Mouse (Mus musculus) MEL (cell line): ENCODE measurements around the gene Eprs. TPM values are rescaled to one million over a fixed set of nuclear protein-coding genes. Genes with fewer than 3 reads are reported as not detected.

Experiments used
- DNase-seq: peaks from one replicate; pipeline ENCODE4 v3.0.0; 2011; ENCODE audit warnings: low read depth, low spot score
- H3K27ac ChIP-seq: 2 replicates; pipeline ENCODE4 v1.5.1; 2012; ENCODE audit warnings: low read depth, mild to moderate bottlenecking, control low read depth, low read length, moderate library complexity; ENCODE audit not compliant: control insufficient read depth
- H3K27me3 ChIP-seq, 2 experiments: fragments of 150-350 bp in 1 of 2; sonication (generic) in 1 of 2; 2 replicates each; pipeline ENCODE4 v1.6.1; 2012; ENCODE audit warnings: low read length in 2 of 2, mild to moderate bottlenecking in 2 of 2, improper control_type of control experiment in 1 of 2, moderate library complexity in 1 of 2; ENCODE audit not compliant: insufficient read depth in 2 of 2, control insufficient read depth in 1 of 2
- H3K36me3 ChIP-seq, 2 experiments: 2 replicates each; pipeline ENCODE4 v1.6.1; 2012 to 2014; ENCODE audit warnings: low read length in 2 of 2, improper control_type of control experiment in 1 of 2, inconsistent platforms in 1 of 2, mild to moderate bottlenecking in 1 of 2; ENCODE audit not compliant: insufficient read depth in 2 of 2, control insufficient read depth in 1 of 2
- H3K4me1 ChIP-seq, 2 experiments: fragments of 150-350 bp in 1 of 2; sonication (generic) in 1 of 2; 2 replicates each; pipeline ENCODE4 v1.6.1; 2012; ENCODE audit warnings: low read length in 2 of 2, improper control_type of control experiment in 1 of 2, mild to moderate bottlenecking in 1 of 2; ENCODE audit not compliant: insufficient read depth in 2 of 2, control insufficient read depth in 1 of 2
- H3K4me3 ChIP-seq, 2 experiments: fragments of 150-350 bp in 1 of 2; sonication (generic) in 1 of 2; 2 replicates each; pipeline ENCODE4 v1.5.1; 2012; ENCODE audit warnings: low read depth in 2 of 2, low read length in 2 of 2, mild to moderate bottlenecking in 2 of 2, moderate library complexity in 2 of 2, control low read depth in 1 of 2, improper control_type of control experiment in 1 of 2; ENCODE audit not compliant: control insufficient read depth in 1 of 2, insufficient read depth in 1 of 2
- H3K79me2 ChIP-seq: 2 replicates; pipeline ENCODE4 v1.6.1; 2012; ENCODE audit warnings: mild to moderate bottlenecking, low read length, moderate library complexity; ENCODE audit not compliant: control insufficient read depth, poor library complexity, insufficient read depth
- H3K9ac ChIP-seq: 2 replicates; pipeline ENCODE4 v1.6.1; 2012; ENCODE audit warnings: low read depth, mild to moderate bottlenecking, control low read depth, low read length, moderate library complexity; ENCODE audit not compliant: control insufficient read depth, poor library complexity, severe bottlenecking
- H3K9me3 ChIP-seq: fragments of 150-350 bp; sonication (generic); replicated peaks from 2 replicates; pipeline ENCODE4 v1.6.1; 2012; ENCODE audit warnings: mild to moderate bottlenecking, low read length, improper control_type of control experiment, moderate library complexity; ENCODE audit not compliant: insufficient read depth
- BHLHE40 ChIP-seq: IDR thresholded peaks from 2 replicates; pipeline ENCODE4 v1.6.1; 2012; ENCODE audit warnings: low read depth, mild to moderate bottlenecking, inconsistent platforms, low read length, improper control_type of control experiment, borderline replicate concordance
- CTCF ChIP-seq, 3 experiments: IDR thresholded peaks in 2 of 3; conservative IDR thresholded peaks in 1 of 3; 2 replicates each; pipeline ENCODE4 v1.5.1; 2011 to 2012; ENCODE audit warnings: low read length in 3 of 3, low read depth in 2 of 3, mild to moderate bottlenecking in 2 of 3, improper control_type of control experiment in 1 of 3, inconsistent platforms in 1 of 3, mixed read lengths in 1 of 3, moderate library complexity in 1 of 3; ENCODE audit not compliant: control insufficient read depth in 1 of 3, insufficient read depth in 1 of 3, poor library complexity in 1 of 3, severe bottlenecking in 1 of 3
- EP300 ChIP-seq, 2 experiments: IDR thresholded peaks; 2 replicates each; pipeline ENCODE4 v1.6.1; 2011; ENCODE audit warnings: improper control_type of control experiment in 2 of 2, low read length in 2 of 2, low read depth in 1 of 2, mild to moderate bottlenecking in 1 of 2
- GABPA ChIP-seq: IDR thresholded peaks from 2 replicates; pipeline ENCODE4 v1.6.1; 2012; ENCODE audit warnings: low read depth, mild to moderate bottlenecking, inconsistent platforms, low read length, improper control_type of control experiment, moderate library complexity
- MAZ ChIP-seq: IDR thresholded peaks from 2 replicates; pipeline ENCODE4 v1.6.1; 2012; ENCODE audit warnings: low read depth, mild to moderate bottlenecking, inconsistent platforms, low read length, improper control_type of control experiment
- MEF2A ChIP-seq: IDR thresholded peaks from 2 replicates; pipeline ENCODE4 v1.6.1; 2014; ENCODE audit warnings: low read depth, mild to moderate bottlenecking, inconsistent platforms, low read length, improper control_type of control experiment; ENCODE audit not compliant: poor library complexity, insufficient replicate concordance, severe bottlenecking; ENCODE audit errors: extremely low read depth
- MYC ChIP-seq: IDR thresholded peaks from 2 replicates; pipeline ENCODE4 v1.6.1; 2011; ENCODE audit warnings: low read depth, mild to moderate bottlenecking, low read length, improper control_type of control experiment, moderate library complexity
- NELFE ChIP-seq: IDR thresholded peaks from 2 replicates; pipeline ENCODE4 v1.6.1; 2011; ENCODE audit warnings: low read depth, low read length, improper control_type of control experiment
- NRF1 ChIP-seq: IDR thresholded peaks from 2 replicates; pipeline ENCODE4 v1.6.1; 2014; ENCODE audit warnings: low read depth, mild to moderate bottlenecking, inconsistent platforms, low read length, improper control_type of control experiment, moderate library complexity; ENCODE audit not compliant: poor library complexity, insufficient read depth, severe bottlenecking
- POLR2A ChIP-seq, 2 experiments: IDR thresholded peaks; 2 replicates each; pipeline ENCODE4 v1.6.1; 2011 to 2012; ENCODE audit warnings: low read length in 2 of 2, mild to moderate bottlenecking in 2 of 2, control low read depth in 1 of 2, improper control_type of control experiment in 1 of 2, low read depth in 1 of 2, moderate library complexity in 1 of 2; ENCODE audit not compliant: control insufficient read depth in 1 of 2, insufficient read depth in 1 of 2, poor library complexity in 1 of 2
- RAD21 ChIP-seq: IDR thresholded peaks from 2 replicates; pipeline ENCODE4 v1.6.1; 2011; ENCODE audit warnings: mild to moderate bottlenecking, low read depth, low read length, improper control_type of control experiment
- SMC3 ChIP-seq: IDR thresholded peaks from 2 replicates; pipeline ENCODE4 v1.6.1; 2011; ENCODE audit warnings: low read depth, low read length, improper control_type of control experiment
- TCF12 ChIP-seq: IDR thresholded peaks from 2 replicates; pipeline ENCODE4 v1.6.1; 2014; ENCODE audit warnings: low read depth, mild to moderate bottlenecking, inconsistent platforms, low read length, improper control_type of control experiment, moderate library complexity
- UBTF ChIP-seq: IDR thresholded peaks from 2 replicates; pipeline ENCODE4 v1.6.1; 2012; ENCODE audit warnings: low read depth, mild to moderate bottlenecking, inconsistent platforms, low read length, improper control_type of control experiment, moderate library complexity, borderline replicate concordance; ENCODE audit not compliant: insufficient read depth
- ZC3H11A ChIP-seq: IDR thresholded peaks from 2 replicates; pipeline ENCODE4 v1.6.1; 2012; ENCODE audit warnings: low read depth, mild to moderate bottlenecking, inconsistent platforms, low read length, improper control_type of control experiment
- ZKSCAN1 ChIP-seq: IDR thresholded peaks from 2 replicates; pipeline ENCODE4 v1.6.1; 2012; ENCODE audit warnings: low read depth, mild to moderate bottlenecking, inconsistent platforms, low read length, improper control_type of control experiment, moderate library complexity
- polyA plus RNA-seq, 2 experiments: library from polyadenylated mRNA; stranded (reverse) in 1 of 2; unstranded in 1 of 2; fragments of >175 nt in 1 of 2; fragments of >200 nt in 1 of 2; gene quantifications; 2 replicates each; pipeline versions ENCODE4 v1.2.1 to v1.2.4; 2012; ENCODE audit warnings: low replicate concordance in 2 of 2, low read depth in 1 of 2; ENCODE audit not compliant: insufficient read length in 2 of 2, insufficient read depth in 1 of 2, missing spikeins in 1 of 2
- total RNA-seq: library from RNA; depleted of rRNA; stranded (reverse); fragments of 300-350 nt; gene quantifications from 2 replicates; pipeline ENCODE4 v1.2.3, GENCODE M21; 2012

The Eprs gene
- total and polyA plus RNA-seq, 3 experiments = 177 to 355 (median 177) TPM

- Histone ChIP-seq H3K27ac (no peak overlapping the region), H3K9me3 (no peaks in the 10 kb centered on the region), H3K9ac (no peak overlapping the region), H3K36me3 (peaks cover 0 to 82% of the 10 kb centered on the region in 2 experiments; a peak in 3 of 4 replicates), H3K4me3 (no peak overlapping the region), H3K27me3 (no peaks in the 10 kb centered on the region), H3K79me2 (no peaks in the 10 kb centered on the region; the same call in 1 of the 2 replicates), H3K4me1 (no peaks in the 10 kb centered on the region)
- no peak for DNase-seq
- TF ChIP-seq RAD21 (no peak), EP300 (IDR thresholded peaks at IDR 0.05; ENCODE audit: low read depth in 1 of 2, low read length in 2 of 2) (no peak), ZC3H11A (no peak)
Observed at GRCm38 (mm10) chr1:185377429-185377828, 14.6 kb downstream of the Eprs start.

DNA sequence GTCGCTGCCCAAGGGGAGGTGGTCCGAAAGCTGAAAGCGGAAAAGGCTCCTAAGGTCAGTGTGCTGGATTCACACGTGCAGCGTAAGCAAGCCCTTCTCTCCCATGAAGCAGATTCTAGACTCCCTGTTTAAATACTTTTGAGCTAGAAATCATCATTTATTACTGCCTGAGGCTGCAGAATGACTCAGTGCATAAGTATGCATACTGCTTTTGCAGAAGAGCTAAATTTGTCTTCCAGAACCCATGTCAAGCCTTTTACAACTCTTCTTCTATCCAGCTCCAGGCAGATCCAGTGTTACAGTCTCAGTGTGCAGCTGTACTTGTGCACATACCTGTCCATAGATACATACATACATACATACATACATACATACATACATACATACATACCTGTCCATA is 38.8 kb downstream of the Eprs start:
- H3K4me1 ChIP-seq = no peaks in the 10 kb centered on the region
- H3K36me3 ChIP-seq = peaks cover 0 to 79% of the 10 kb centered on the region in 2 experiments; a peak in 2 of 4 replicates
- no peaks in the 10 kb centered on the region for H3K27me3 ChIP-seq
- H3K4me3 ChIP-seq = no peak overlapping the region
- no peaks in the 10 kb centered on the region for H3K9me3 ChIP-seq
- no peak overlapping the region for H3K27ac ChIP-seq
- no peak overlapping the region for H3K9ac ChIP-seq
- peaks cover 2% of the 10 kb centered on the region for H3K79me2 ChIP-seq
- DNase-seq = no peak
- TF ChIP-seq MEF2A (no peak), UBTF (no peak), TCF12 (no peak), GABPA (no peak), ZKSCAN1 (no peak), MYC (no peak), BHLHE40 (no peak), NELFE (no peak), MAZ (no peak), NRF1 (no peak)

GRCm38 (mm10) chr1:185404021-185404420 is 41.2 kb downstream of the Eprs start:
- Histone ChIP-seq H3K27me3 (no peaks in the 10 kb centered on the region), H3K27ac (no peak overlapping the region), H3K36me3 (peaks cover 0 to 79% of the 10 kb centered on the region in 2 experiments; a peak in 2 of 4 replicates), H3K9ac (no peak overlapping the region), H3K4me3 (no peak overlapping the region), H3K79me2 (peaks cover 2% of the 10 kb centered on the region), H3K9me3 (no peaks in the 10 kb centered on the region), H3K4me1 (no peaks in the 10 kb centered on the region)
- no peak for TF ChIP-seq POLR2A (IDR thresholded peaks at IDR 0.05; ENCODE audit: control insufficient read depth in 1 of 2, insufficient read depth in 1 of 2, low read depth in 1 of 2, low read length in 2 of 2, poor library complexity in 1 of 2)
- peak; percentile 59 for TF ChIP-seq SMC3
- peak; percentile 31 for TF ChIP-seq RAD21
- peak; percentile 15 to 69 (median 58); a peak in 5 of 6 replicates for TF ChIP-seq CTCF (IDR thresholded peaks at IDR 0.05 in 2 of 3, conservative IDR thresholded peaks at IDR 0.05 in 1 of 3; ENCODE audit: control insufficient read depth in 1 of 3, insufficient read depth in 1 of 3, low read depth in 2 of 3, low read length in 3 of 3, poor library complexity in 1 of 3, severe bottlenecking in 1 of 3)
- DNase-seq = peak; percentile 71
